Mouse (Mus musculus) small intestine, adult 2 months (tissue): ENCODE results near the gene Hs3st3b1.

ENCODE experiments used
- CTCF ChIP-seq: fragments of 200-500 bp; IDR thresholded peaks from 2 replicates; pipeline ENCODE4 v1.5.1; 2012; ENCODE audit warnings: low read depth, mild to moderate bottlenecking, control low read depth, inconsistent platforms, low read length, moderate library complexity, mixed read lengths; ENCODE audit not compliant: insufficient replicate concordance, insufficient read length; ENCODE audit errors: extremely low read depth
- POLR2A ChIP-seq: fragments of 200-500 bp; IDR thresholded peaks from 2 replicates; pipeline ENCODE4 v1.6.1; 2012; ENCODE audit warnings: low read depth, mild to moderate bottlenecking, control low read depth, inconsistent platforms, low read length, moderate library complexity

DNA sequence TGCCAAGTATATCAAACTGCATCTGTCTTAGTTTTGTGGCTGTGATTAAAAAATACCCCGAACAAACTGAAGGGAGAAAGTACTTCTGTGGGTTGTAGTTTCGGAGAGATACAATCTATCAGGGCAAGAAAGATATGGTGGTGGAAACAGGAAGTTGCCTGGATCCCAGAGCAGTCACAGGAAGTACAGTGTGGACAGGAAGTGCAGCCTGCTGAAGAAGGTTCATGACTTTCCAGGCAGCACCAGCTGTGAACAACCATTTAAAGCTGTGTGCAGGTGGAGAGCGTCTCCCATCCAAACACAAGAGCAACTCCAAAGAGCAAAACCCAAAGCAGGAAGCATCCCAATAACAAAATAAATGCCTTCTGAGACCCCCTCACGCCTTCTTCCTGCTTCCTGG lies 13.6 kb downstream of the Hs3st3b1 start:
- no peak for TF ChIP-seq CTCF
- TF ChIP-seq POLR2A, result no peak
